Mouse (Mus musculus): Measurements from ENCODE around the gene Letmd1.
"Not testable (repeated sequence)": the region's sequence is repeated elsewhere in the genome, so short reads cannot be mapped to it uniquely, and the experiment has no call there.

Gene Letmd1

GRCm38 (mm10) chr15:100468295-100469188 is at the start of gene Letmd1:
Gene Letmd1 (plus strand): TSS chr15:100469023.
- in situ Hi-C loops (cut with MboI), result no loop called here

GRCm38 (mm10) chr15:100419311-100419710 is 49.5 kb upstream of the Letmd1 start:
- in situ Hi-C loops (cut with MboI), result no loop called here

GRCm38 (mm10) chr15:100419901-100420745 is 48.7 kb upstream of the Letmd1 start:
- in situ Hi-C loops (cut with MboI), result no loop called here

GRCm38 (mm10) chr15:100421059-100421757 is 47.6 kb upstream of the Letmd1 start:
- in situ Hi-C loops (cut with MboI), result no loop called here

- in situ Hi-C loops (cut with MboI), result not testable (repeated sequence)
These were observed 47.0 kb upstream of the Letmd1 start, which contains the start of gene Gm5475 for GRCm38 (mm10) chr15:100421758-100422197. Gene Gm5475 (plus strand): TSS chr15:100422147.

GRCm38 (mm10) chr15:100422476-100422875 is 46.3 kb upstream of the Letmd1 start:
- in situ Hi-C loops (cut with MboI), result no loop called here

GRCm38 (mm10) chr15:100422899-100423860 is 45.6 kb upstream of the Letmd1 start:
- in situ Hi-C loops (cut with MboI), result no loop called here

- in situ Hi-C loops (cut with MboI), result no loop called here
These were observed 44.9 kb upstream of the Letmd1 start for GRCm38 (mm10) chr15:100423916-100424315.

- in situ Hi-C loops (cut with MboI), result no loop called here
These were observed 44.3 kb upstream of the Letmd1 start, which contains the start of gene Slc11a2 for GRCm38 (mm10) chr15:100424396-100425122. Gene Slc11a2 (minus strand): TSS chr15:100425072.

GRCm38 (mm10) chr15:100428296-100428905 is 40.4 kb upstream of the Letmd1 start:
- in situ Hi-C loops (cut with MboI), result no loop called here

GRCm38 (mm10) chr15:100429959-100430565 is 38.8 kb upstream of the Letmd1 start:
- in situ Hi-C loops (cut with MboI), result no loop called here

GRCm38 (mm10) chr15:100433234-100433633 is 35.6 kb upstream of the Letmd1 start:
- in situ Hi-C loops (cut with MboI), result no loop called here

- in situ Hi-C loops (cut with MboI), result no loop called here
These were observed 32.7 kb upstream of the Letmd1 start for GRCm38 (mm10) chr15:100436112-100436511.

- in situ Hi-C loops (cut with MboI), result no loop called here
These were observed 32.3 kb upstream of the Letmd1 start for GRCm38 (mm10) chr15:100436518-100436917.

GRCm38 (mm10) chr15:100443126-100443922 is 25.5 kb upstream of the Letmd1 start:
- in situ Hi-C loops (cut with MboI), result no loop called here

GRCm38 (mm10) chr15:100446887-100447286 is 21.9 kb upstream of the Letmd1 start:
- in situ Hi-C loops (cut with MboI), result no loop called here

GRCm38 (mm10) chr15:100448572-100448971 is 20.3 kb upstream of the Letmd1 start:
- in situ Hi-C loops (cut with MboI), result no loop called here

GRCm38 (mm10) chr15:100449495-100449894 is 19.3 kb upstream of the Letmd1 start:
- in situ Hi-C loops (cut with MboI), result no loop called here
